Mouse (Mus musculus) spleen, adult 2 months (tissue): ENCODE data around the gene Gm4450.
"Not testable (repeated sequence)": the region's sequence is repeated elsewhere in the genome, so short reads cannot be mapped to it uniquely, and the experiment has no call there.

Source experiments
- CTCF ChIP-seq: fragments of 200-500 bp; IDR thresholded peaks from 2 replicates; pipeline ENCODE4 v1.5.1; 2011; ENCODE audit warnings: mild to moderate bottlenecking, inconsistent platforms; ENCODE audit not compliant: insufficient read depth, insufficient read length, insufficient replicate concordance; ENCODE audit errors: extremely low read depth
- POLR2A ChIP-seq: fragments of 200-500 bp; IDR thresholded peaks from 2 replicates; pipeline ENCODE4 v1.6.1; 2011; ENCODE audit warnings: low read depth, low read length, inconsistent platforms

DNA sequence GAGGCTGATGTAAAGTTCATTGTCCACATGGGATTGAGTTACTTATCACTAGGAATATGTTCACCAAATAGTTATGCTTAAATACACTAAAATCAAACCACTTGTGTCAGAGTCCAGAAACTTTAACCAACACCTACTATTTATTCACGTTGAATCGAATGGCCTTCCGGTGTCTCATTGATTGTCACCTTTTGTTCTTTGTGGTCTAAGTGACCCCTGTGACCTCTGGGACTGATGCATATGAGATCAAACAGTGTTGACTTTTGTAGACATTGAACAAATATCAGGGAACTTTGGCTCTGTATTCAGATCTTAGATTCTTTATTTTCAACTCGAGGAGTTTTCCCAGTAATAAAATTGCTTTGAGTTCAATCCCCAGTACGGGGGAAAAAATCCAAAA lies 3.1 kb downstream of the Gm4450 start:
- TF ChIP-seq CTCF, POLR2A: not testable (repeated sequence)
